Mouse (Mus musculus) heart, adult 11 months (tissue): Measurements from ENCODE around the gene Cryge.

ENCODE experiments used
- DNase-seq: peaks from one replicate; pipeline ENCODE4 v3.0.0; 2022

The Cryge gene

GRCm38 (mm10) chr1:65010153-65010552 lies 40.8 kb downstream of the Cryge start:
- DNase-seq: no peak

- no peak for DNase-seq
Measured at GRCm38 (mm10) chr1:65005575-65005974, 45.4 kb downstream of the Cryge start.

GRCm38 (mm10) chr1:65004526-65004925 lies 46.4 kb downstream of the Cryge start:
- DNase-seq: no peak
